Mouse (Mus musculus) brain, embryonic 14.5 days (tissue): Measurements from ENCODE around the gene Susd6.

Experiments used
- CTCF ChIP-seq: fragments of 200-500 bp; IDR thresholded peaks from 2 replicates; pipeline ENCODE4 v1.5.1; 2012; ENCODE audit warnings: inconsistent platforms, mild to moderate bottlenecking, moderate library complexity, borderline replicate concordance; ENCODE audit not compliant: insufficient read depth, insufficient read length; ENCODE audit errors: extremely low read depth
- POLR2A ChIP-seq: fragments of 200-500 bp; IDR thresholded peaks from 2 replicates; pipeline ENCODE4 v1.6.1; 2012; ENCODE audit warnings: mild to moderate bottlenecking, inconsistent platforms, borderline replicate concordance; ENCODE audit not compliant: poor library complexity, insufficient read depth, insufficient read length, severe bottlenecking; ENCODE audit errors: extremely low read depth

DNA sequence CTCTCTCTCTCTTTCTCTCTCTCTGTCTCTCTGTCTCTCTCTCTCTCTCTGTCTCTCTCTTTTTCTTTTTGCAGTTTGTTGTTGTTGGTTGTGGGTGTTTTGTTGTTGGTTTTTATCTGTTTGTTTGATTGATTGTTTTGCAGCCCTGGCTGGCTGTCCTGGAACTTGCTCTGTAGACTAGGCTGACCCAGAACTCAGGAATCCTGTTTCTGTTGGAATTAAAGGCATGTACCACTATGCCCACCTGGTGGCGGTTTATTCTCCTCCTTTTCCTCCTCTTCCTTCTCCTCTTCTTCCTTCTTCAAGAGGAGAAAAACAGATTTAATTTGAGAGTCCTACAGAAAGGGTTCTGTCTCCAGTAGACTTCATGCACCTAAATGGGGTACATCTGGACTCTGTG lies 137.2 kb downstream of the Susd6 start:
- TF ChIP-seq CTCF = no peak
- no peak for TF ChIP-seq POLR2A
